Mouse (Mus musculus) thymus, adult 2 months (tissue): Measurements from ENCODE around the gene Adat2. TPM values are rescaled to one million over a fixed set of nuclear protein-coding genes. Genes with fewer than 3 reads are reported as not detected.
A peak's percentile ranks its signal among the peaks of the same experiment; 100 is the strongest.

Source experiments
- DNase-seq: peaks from one replicate; pipeline ENCODE4 v3.0.0; 2021
- H3K27ac ChIP-seq: fragments of 200-500 bp; 2 replicates; pipeline ENCODE4 v1.5.1; 2012; ENCODE audit warnings: low read length, control low read depth; ENCODE audit not compliant: control insufficient read depth, insufficient read depth
- H3K27me3 ChIP-seq: fragments of 200-500 bp; 2 replicates; pipeline ENCODE4 v1.6.1; 2012; ENCODE audit warnings: mild to moderate bottlenecking, low read length, moderate library complexity, mixed read lengths; ENCODE audit not compliant: control insufficient read depth, insufficient read depth
- H3K36me3 ChIP-seq: fragments of 200-500 bp; 2 replicates; pipeline ENCODE4 v1.6.1; 2012; ENCODE audit warnings: mild to moderate bottlenecking, low read length, moderate library complexity; ENCODE audit not compliant: control insufficient read depth, insufficient read depth
- H3K4me1 ChIP-seq: fragments of 200-500 bp; replicated peaks from 2 replicates; pipeline ENCODE4 v1.6.1; 2012; ENCODE audit warnings: low read length; ENCODE audit not compliant: control insufficient read depth, insufficient read depth
- H3K4me3 ChIP-seq: fragments of 200-500 bp; 2 replicates; pipeline ENCODE4 v1.5.1; 2012; ENCODE audit warnings: mild to moderate bottlenecking, low read length, control low read depth, moderate library complexity; ENCODE audit not compliant: control insufficient read depth, insufficient read depth
- CTCF ChIP-seq: fragments of 200-500 bp; IDR thresholded peaks from 2 replicates; pipeline ENCODE4 v1.5.1; 2012; ENCODE audit warnings: mild to moderate bottlenecking, control low read depth, low read length, moderate library complexity, borderline replicate concordance; ENCODE audit not compliant: control insufficient read depth, poor library complexity, insufficient read depth; ENCODE audit errors: extremely low read depth
- POLR2A ChIP-seq: fragments of 200-500 bp; IDR thresholded peaks from 2 replicates; pipeline ENCODE4 v1.6.1; 2012; ENCODE audit warnings: mild to moderate bottlenecking, low read length, control low read depth, moderate library complexity; ENCODE audit not compliant: control insufficient read depth, poor library complexity, insufficient read depth; ENCODE audit errors: extremely low read depth
- WGBS: fragments of 180-500 bp; shearing (Covaris S2); methylation state at CpG from one replicate; pipeline ENCODE4 v1.1.7; 2018; 5-methylcytosine and 5-hydroxymethylcytosine counted together
- polyA plus RNA-seq: library from polyadenylated mRNA; depleted of rRNA; stranded (reverse); fragments of >200 nt; gene quantifications from 2 replicates; pipeline ENCODE4 v1.2.3, GENCODE M21; 2012

Adat2 gene
- polyA plus RNA-seq, 1 experiment, result 7.8 TPM

DNA sequence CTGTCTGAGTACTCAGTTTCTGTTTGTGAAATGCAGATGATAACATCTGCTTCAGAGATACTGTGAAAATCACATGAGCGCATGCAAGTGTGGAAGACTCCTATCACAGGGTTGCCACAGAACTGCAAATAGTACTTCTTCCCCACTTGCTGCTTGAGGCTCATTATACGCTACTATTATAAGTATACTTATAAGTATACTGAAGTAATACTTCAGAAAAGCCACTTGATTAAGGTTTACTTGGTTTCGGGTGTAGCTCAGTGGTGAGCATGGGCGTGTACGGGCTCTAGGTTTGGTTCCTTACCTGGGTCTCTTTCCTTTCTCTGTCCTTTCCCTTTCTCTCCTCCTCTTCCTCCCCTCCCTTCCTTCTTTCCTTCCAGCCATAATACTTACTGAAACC, 11.0 kb upstream of the Adat2 start:
- no peaks in the 10 kb centered on the region for H3K27me3 ChIP-seq
- H3K36me3 ChIP-seq, result peaks cover 21% of the 10 kb centered on the region
- H3K4me3 ChIP-seq, result no peak overlapping the region
- WGBS, result 96% methylated on average over 5 of the region's 5 CpGs
- no peaks in the 10 kb centered on the region for H3K4me1 ChIP-seq
- no peak overlapping the region for H3K27ac ChIP-seq
- no peak for DNase-seq
- no peak for TF ChIP-seq POLR2A

DNA sequence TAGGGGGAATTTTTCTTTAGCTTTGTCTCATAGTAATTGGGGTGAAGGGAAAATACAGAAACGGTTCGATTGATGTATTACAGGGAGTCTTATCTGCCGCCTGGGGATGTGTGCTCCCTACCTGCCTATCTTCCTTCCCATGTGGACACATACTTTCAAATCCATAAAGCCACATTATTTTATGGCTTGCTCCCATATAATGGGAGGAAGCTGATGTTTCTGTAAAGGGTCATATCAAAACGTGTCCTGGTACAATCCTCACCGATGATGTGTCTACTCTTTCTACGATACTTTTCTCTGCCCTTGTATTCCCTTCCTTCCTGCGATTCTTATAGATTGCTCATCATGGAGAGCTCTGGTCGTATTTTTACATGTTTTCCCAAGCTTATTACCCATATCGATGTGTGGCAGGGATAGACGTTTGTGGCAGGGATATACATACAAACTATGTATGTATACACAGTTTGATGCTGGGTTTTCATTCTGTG, 848 bp downstream of the Adat2 start:
- no peaks in the 10 kb centered on the region for H3K36me3 ChIP-seq
- H3K27ac ChIP-seq, result no peak overlapping the region
- WGBS, result 13% methylated on average over 10 of the region's 10 CpGs
- H3K27me3 ChIP-seq, result no peaks in the 10 kb centered on the region
- no peaks in the 10 kb centered on the region for H3K4me1 ChIP-seq
- peak overlapping the region; percentile 98 for H3K4me3 ChIP-seq
- TF ChIP-seq CTCF (no peak), POLR2A (no peak)
- no peak for DNase-seq

DNA sequence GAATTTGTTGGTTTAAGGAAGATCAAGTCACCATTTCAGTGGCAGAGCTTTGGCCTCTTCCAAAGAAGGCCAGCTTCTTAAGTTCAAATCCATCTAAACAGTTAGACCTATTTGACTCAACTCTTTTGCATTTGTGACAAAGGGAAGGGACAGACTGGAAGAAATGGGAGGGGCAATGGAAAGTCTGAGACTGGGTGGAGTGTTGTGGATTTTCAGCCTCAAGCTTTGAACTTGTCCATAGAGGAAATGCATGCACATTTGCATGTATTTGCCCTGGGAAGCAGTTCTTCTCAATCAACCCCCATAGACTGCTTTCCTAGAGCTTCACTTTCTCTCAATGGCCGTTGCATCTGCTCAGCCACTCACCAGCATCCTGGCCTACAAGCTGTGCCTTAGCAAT, 1.6 kb downstream of the Adat2 start:
- no peak for DNase-seq
- Histone ChIP-seq H3K4me1 (no peaks in the 10 kb centered on the region), H3K36me3 (no peaks in the 10 kb centered on the region), H3K4me3 (no peak overlapping the region), H3K27me3 (no peaks in the 10 kb centered on the region), H3K27ac (no peak overlapping the region)
- TF ChIP-seq POLR2A (no peak), CTCF (no peak)
- WGBS, result 97% methylated on average over 1 of the region's 1 CpGs

GRCm38 (mm10) chr10:13560014-13560674, 7.5 kb downstream of the Adat2 start:
- Histone ChIP-seq H3K27ac (no peak overlapping the region), H3K27me3 (no peaks in the 10 kb centered on the region), H3K36me3 (no peaks in the 10 kb centered on the region; the same call in 1 of the 2 replicates), H3K4me3 (no peak overlapping the region), H3K4me1 (no peaks in the 10 kb centered on the region)
- WGBS, result 90% methylated on average over 13 of the region's 13 CpGs
- TF ChIP-seq CTCF, result no peak
- no peak for TF ChIP-seq POLR2A
- DNase-seq, result no peak

DNA sequence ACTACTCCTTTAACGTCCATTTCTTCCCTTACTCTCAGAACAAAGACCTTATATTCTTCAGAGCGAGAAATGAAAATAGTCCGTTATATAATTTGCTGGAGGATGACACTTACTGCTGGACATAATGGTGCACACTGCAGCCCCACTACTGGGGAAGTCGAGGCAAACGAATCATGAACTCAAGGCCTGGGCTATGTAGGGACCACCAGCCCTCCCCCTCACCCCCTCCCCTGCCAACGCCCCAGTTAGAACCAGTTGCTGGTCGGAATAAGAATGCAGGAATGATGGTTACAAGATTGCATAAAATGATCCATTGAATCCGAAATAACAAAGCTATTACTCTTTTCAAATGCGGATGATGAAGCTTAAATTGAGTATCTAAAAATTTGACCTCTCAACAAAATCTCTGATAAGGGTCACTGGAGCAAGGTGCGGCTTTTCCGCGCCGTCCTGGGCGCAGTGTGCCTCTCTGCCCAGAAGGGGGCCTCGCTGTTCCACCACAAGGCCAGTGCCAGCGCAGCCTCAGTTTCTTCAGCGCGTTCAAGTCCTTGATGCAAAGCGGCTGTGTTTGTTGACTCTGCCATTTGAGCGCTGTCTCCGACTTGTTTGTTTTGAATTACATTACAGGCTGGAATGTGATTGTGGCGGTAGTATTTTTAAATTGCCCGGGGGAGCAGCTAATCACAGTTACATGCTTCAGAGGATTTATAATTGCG, 11.8 kb downstream of the Adat2 start:
- peak; percentile 88 for TF ChIP-seq CTCF
- no peak for TF ChIP-seq POLR2A
- Histone ChIP-seq H3K27ac (no peak overlapping the region), H3K27me3 (no peaks in the 10 kb centered on the region), H3K4me3 (no peak overlapping the region), H3K4me1 (no peaks in the 10 kb centered on the region), H3K36me3 (no peaks in the 10 kb centered on the region; the same call in 1 of the 2 replicates)
- peak; percentile 72 for DNase-seq
- 38% methylated on average over 24 of the region's 24 CpGs for WGBS

GRCm38 (mm10) chr10:13565080-13565448, 12.4 kb downstream of the Adat2 start:
- DNase-seq, result no peak
- no peaks in the 10 kb centered on the region for H3K27me3 ChIP-seq
- WGBS, result 52% methylated on average over 8 of the region's 8 CpGs
- no peaks in the 10 kb centered on the region; the same call in 1 of the 2 replicates for H3K36me3 ChIP-seq
- no peak for TF ChIP-seq CTCF
- TF ChIP-seq POLR2A, result no peak
- H3K27ac ChIP-seq, result no peak overlapping the region
- H3K4me1 ChIP-seq, result no peaks in the 10 kb centered on the region
- H3K4me3 ChIP-seq, result no peak overlapping the region
